Mouse (Mus musculus) kidney, postnatal 14 days (tissue): ENCODE measurements at regions not wholly inside any gene's neighbourhood (a gene's known extent, or its start where the extent isn't known, plus 50 kb on each side); places are given as distances from the start of the nearest gene placed in this dataset.

Experiments
- DNase-seq: peaks from one replicate; pipeline ENCODE4 v3.0.0; 2022; ENCODE audit warnings: mixed read lengths

DNA sequence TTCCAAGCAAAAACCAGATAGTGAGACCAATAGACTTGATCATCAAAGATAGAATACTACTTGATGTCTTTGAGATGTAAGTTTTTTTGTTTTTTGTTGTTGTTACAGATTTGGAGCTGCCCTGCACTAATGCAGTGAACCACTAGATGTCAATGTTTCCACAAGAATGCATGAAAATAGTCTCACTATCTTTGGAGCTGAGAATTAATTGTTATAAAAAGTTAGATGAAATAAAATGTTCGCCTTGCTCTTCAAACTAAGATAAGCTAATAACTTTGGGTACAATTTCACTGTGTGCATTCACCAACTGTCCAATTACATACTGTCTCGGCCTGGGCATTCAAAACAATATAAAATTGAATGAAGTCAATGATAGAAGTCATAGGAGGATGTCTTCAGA lies 223.2 kb upstream of the Agtr1b start:
- DNase-seq: peak; percentile 27

DNA sequence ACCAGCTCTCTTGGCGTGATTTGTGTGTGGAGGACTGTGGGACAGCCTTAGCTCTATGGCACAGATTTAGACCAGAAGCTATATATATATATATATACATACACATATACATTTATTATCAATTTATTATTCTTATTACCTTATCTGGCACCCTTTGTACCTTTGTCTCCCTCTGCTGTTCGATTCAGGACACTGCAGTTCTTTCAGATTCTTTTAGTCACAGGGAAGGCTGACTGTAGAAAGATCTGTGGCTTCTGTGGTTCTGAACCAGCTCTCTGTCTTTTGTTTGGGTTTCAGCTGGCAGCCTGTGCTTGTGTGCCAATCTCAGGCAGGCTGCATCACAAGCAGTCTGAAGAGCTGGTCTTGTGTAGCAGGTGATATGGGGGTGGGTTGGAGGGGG lies 184.6 kb upstream of the Agtr1b start:
- no peak for DNase-seq

DNA sequence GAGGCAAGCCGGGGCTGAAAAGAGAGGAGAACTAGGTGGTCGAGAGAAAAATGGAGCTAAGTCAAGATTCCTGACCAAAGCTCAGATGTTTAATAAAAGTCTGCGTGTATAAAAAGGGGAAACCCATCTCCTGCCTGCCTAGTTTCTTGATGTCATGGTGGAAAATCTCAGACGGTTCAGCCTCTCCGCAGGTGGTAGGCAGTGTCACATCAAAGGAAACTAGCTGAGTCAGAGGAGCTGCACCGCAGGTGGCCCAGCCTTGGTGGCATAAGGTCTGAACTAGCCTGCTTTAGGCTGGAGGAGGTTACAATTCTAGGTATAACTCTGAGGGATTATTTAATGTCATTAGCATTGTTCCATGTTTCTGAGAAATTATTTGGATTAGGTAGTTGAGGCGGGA lies 177.0 kb upstream of the Agtr1b start:
- no peak for DNase-seq

DNA sequence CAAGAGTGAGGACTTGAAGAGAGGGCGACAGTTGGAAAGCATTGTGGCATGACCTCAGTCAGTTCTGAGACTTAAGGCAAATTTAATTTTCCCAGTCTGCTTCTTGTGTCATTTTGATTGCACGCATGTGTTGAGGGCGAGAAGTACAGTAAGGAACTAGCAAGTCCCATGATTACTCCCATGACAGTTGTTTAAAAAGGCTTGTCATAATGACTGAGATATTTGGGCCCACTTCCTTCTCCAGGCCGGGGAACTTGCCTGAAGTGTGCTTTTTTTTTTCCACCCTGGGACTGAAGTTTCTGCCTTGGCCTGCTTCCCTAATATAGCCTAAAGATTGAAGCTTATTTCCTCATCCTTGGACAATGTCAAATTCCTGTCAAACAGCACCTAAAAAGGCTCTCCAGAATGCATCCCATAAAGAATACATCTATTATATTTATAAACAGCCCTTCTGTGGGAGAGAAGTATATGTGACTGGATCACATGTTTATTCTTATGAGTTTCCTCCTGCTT lies 171.6 kb upstream of the Agtr1b start:
- no peak for DNase-seq

DNA sequence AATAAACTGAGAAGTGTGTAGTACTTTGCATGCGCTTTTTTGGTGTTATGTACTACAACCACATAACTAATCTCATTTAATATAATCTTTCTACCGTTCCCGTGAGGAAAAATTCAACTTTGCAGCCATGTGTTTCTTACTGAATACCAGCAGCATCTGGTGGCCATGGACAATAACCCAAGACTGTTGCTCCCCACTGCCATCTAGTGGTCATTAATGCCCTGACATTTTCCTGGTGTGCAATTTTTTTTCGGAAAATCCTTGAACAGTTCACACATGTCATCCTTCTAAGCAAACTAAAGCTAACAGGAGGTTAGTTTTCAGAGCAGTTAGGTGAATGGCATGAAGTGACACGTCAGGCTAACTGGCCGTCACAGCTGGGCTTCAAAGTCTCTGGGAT lies 153.8 kb upstream of the Agtr1b start:
- DNase-seq: peak; percentile 6

DNA sequence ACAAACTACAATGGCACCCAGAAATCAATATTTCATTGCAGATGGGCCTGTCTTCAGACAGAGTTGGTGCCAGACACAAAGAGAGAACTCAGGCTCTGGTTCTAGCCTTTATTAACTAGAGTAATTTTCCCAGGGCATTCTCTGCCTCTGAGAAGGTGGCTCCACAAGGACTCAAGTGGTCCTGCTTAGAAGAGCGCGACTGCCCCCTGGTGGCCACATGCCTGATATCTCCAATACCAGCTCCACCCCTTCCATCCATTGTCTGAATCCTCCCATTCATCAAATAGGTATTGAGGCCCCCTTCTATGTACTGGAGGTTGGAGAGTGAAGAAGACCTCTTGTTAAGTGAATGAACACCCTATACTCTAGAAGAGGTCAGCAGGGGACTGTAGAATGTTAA lies 142.2 kb upstream of the Agtr1b start:
- DNase-seq: peak; percentile 74

DNA sequence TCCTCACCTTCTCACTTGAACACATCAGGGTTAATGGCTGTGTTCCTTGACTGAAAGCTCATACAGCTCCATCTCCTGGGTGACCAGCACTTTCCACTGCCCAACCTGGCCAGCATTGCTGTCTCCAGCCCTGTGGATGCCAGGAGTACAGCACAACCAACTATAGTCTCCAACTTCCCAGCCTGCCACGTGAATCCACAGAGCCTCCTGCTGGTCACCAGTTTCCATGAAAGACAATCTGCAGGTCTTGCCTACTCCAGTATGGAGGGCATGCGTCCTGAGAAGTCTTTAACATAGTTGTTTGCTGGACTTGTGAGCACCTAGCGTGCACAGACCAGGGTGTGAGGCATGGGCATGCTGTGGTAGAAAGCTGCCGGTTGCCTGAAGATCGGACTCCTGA lies 138.6 kb upstream of the Agtr1b start:
- no peak for DNase-seq
